Mouse (Mus musculus) cerebellum, adult 9-11 months (tissue): ENCODE measurements at regions not wholly inside any gene's neighbourhood (a gene's known extent, or its start where the extent isn't known, plus 50 kb on each side); places are given as distances from the start of the nearest gene placed in this dataset.

Source experiments
- DNase-seq: peaks from one replicate; pipeline ENCODE4 v3.0.0; 2022

- DNase-seq, result peak; percentile 56
These were observed 237.7 kb upstream of the Map3k1 start for GRCm38 (mm10) chr13:112046247-112047211.

GRCm38 (mm10) chr13:112047408-112047807 is 238.6 kb upstream of the Map3k1 start:
- no peak for DNase-seq

GRCm38 (mm10) chr13:112047874-112048273 is 239.1 kb upstream of the Map3k1 start:
- DNase-seq, result no peak

- no peak for DNase-seq
These were observed 239.5 kb upstream of the Map3k1 start for GRCm38 (mm10) chr13:112048327-112048726.

DNA sequence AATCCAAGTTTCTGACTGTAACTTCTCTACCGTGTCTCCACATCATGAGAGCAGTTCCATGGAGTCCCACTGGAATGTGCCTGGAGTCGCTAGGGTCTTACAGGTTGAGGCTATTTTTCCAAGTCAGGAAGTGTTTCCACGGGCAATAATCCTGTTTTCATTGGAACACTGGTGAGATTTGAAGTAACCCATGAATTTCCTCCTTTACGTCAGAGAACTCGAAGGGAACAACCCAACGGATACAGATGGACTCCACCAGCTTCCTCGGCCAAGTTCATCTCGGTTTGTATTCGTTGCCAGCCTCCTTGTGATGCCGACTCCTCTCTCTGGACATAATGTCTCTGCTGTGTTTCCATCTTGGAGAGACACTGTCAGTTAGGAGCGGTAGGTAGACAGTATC is 237.4 kb upstream of the Ankrd55 start:
- DNase-seq, result no peak

GRCm38 (mm10) chr13:112052011-112052410 is 236.2 kb upstream of the Ankrd55 start:
- DNase-seq, result no peak

DNA sequence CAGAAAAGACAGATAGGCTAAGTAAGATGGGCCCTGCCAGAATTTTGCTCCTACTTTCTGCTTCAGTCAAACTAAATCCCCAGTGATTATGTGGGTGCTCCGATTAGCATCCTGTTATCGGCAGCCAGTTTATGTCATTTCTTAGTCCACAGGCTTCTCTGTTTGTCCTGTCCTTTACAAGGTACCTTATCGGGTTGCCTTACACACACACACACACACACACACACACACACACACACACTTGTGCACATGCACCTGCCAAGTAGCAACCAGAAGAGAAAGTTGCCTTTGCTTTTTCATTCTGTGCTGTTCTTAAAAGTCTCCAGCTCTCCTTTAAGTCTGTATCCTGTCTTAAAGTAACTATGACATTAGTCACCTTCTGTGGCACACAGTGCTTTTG is 235.8 kb upstream of the Ankrd55 start:
- no peak for DNase-seq

GRCm38 (mm10) chr13:112054879-112055371 is 233.3 kb upstream of the Ankrd55 start:
- DNase-seq, result no peak

DNA sequence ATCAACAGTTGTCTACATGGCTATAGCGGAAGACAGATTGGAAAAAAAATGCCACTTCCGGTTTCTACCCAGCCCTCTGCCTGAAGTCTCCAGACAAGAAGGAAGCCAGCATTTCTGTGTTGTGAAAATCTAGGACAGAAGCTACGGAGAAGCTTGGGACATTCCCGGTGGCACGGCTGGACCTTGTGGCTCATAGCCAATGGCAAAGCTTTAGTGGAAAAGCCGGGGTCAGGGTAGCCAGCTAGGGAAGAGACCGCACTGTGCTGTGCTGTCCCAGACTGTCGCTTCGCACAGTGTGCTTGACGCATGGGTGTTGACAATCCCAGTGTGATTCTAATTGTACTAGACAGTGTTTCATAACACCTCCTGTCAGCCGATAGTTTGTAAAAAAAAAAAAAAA is 230.0 kb upstream of the Ankrd55 start:
- peak; percentile 47 for DNase-seq

DNA sequence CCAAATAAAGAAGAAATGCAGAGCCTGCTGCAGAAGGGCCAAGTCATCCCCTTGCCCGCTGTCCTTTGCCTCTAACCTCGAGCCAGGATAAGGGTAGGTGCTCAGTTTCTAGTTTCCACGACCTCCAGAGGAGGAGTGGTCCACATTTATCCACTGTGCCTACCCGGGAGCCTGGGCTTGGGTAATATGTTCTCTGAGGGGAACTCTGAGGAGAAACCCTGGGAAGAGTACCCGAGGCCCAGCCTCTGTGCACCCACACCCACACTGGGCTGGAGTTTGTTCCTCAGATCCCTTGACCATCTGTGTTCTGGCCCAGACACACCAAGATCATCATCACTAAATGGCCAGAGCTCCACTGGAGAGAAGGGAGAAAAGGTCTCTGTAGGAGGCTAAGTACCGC is 229.5 kb upstream of the Ankrd55 start:
- no peak for DNase-seq

DNA sequence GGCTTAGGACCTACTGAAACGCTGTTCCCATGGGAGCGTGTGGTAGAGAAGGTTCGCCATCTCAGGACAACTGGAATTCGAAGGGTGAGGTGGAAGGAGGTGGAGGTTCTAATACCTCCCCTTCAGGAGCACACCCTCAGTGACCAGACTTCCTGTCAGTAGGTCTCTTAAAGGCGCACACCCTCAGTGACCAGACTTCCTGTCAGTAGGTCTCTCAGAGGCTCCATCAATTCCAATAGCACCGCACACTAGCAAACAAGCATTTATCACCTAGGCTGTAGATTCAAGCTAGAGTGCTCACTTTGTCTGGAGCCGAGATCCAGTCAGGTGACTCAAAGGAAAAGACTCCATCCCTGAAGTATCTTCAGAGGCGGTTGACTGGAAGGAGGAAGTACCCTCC is 226.2 kb upstream of the Ankrd55 start:
- no peak for DNase-seq

GRCm38 (mm10) chr13:112063409-112064111 is 224.7 kb upstream of the Ankrd55 start:
- DNase-seq, result no peak

DNA sequence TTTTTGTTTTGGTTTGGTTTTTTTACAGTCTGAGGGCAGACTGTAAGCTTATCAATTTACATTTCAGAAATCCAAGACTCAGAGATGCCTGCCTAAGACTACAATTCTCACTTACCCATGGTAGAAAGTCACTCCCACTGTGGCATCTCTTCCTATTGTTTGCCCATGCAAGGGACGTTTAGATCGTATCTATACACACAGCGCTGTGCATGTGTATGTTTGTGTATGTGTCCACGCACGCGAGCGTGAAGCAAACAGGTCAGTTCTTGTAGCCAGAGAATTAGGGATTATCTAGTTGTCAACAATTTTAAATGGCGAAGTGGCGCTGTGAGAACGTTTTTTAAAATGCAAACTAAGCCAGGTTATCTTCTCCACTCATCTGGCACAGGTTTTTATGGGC is 223.6 kb upstream of the Ankrd55 start:
- DNase-seq, result no peak

DNA sequence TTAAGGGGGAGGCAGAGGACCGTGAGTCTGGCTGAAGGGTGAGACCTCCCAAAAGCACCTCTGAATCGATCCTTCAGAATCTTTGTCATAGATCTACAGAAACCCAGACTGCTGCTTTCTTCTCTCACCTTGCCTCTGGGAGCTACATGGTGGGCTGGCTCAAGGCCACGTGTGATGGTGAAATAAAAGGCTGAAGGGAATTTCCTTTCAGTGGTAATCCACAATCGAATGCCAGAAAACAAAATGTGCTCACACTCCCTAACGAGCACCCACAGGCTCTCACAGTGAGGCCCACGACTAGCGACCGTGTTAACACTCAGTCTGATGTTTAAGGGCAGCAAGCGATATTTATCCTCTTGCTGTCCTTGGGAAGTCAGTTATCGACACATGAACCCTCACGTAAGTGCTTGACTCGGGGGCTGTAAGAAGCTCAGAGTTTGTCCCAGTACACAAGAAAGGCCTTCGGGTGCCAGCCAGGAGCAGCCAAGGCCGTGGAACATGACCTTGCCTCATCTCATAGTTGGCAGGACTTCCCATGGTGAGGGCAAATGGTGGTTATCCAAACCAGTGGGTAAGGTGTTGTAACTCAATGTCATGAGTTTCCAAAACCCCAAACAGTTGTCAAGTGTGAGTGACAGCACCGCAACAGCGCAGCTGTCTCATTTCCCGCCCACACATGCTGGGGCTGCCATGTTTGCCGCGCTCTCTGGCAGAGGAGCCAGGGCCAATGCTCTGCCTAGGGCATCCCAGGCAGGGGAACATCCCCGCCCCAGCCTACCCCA is 221.0 kb upstream of the Ankrd55 start:
- DNase-seq, result no peak

DNA sequence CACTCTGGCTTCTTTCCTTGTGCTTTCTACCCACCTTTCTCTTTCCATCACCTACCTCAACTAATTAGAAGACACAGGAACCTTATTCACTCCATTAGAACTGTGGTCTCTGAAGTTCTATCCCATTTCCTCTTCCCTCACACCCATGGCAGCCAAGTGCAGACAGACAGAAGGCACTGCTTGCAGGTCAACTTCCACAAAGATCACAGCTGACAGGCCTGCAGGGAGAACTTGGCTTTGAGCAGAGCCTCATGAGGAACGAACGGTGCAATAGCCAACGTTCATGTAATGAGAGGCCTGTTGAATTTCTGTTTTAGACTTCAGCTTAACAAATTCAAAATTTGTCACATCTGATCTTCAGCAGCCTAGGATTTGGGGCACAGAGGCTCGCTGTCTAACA is 217.5 kb upstream of the Ankrd55 start:
- DNase-seq, result no peak

DNA sequence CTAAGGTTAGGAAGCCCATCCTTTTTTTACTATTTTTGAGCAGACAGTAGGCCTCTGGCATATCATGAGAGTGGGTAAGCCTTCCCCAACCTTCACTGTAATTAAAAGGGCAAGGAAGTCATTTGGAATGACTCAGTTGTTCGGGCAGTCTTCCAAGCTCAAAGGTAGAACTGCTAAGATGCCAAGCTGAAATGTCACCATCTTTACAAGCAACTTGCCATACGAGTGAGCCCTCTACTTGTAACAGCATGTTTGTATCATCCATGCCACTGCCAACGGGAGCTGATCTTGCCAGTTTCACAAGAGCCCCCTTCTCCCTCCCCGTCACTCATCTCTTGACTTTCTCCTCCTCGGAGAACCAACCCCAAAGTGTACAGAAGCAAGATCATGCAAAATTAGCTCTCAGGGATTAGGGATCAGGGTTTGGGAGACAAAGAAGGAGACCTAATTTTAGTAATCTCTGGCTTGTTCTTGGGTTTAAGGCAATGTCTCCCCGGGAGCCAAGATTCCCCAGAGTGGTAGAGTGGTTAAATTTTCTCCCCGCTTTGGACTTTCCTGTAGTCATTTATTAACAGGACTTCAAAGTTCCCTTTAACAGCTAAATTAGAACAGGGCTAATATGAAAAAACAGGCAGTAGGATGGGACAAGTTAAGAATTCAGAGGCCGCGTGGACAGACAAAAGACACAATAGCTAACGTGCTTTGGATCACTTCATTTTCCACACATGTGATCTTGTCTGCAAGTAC is 216.9 kb upstream of the Ankrd55 start:
- DNase-seq, result no peak

DNA sequence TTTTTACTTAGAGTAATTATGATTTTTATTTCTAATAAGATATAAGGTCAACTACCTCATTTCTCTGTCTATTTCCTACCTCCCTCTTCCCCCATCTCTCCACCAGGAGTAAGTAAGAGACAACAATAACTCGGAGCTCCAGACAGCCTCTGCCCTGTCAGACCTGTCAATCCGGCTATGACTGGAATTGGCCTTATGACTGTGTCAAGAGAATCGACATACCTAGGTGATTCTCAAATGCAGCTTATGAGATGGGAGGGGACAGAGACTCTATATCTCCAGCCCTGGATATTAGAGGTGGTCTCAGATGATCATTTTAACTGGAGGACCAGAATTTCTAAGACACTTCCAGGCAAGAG is 216.3 kb upstream of the Ankrd55 start:
- DNase-seq, result no peak

DNA sequence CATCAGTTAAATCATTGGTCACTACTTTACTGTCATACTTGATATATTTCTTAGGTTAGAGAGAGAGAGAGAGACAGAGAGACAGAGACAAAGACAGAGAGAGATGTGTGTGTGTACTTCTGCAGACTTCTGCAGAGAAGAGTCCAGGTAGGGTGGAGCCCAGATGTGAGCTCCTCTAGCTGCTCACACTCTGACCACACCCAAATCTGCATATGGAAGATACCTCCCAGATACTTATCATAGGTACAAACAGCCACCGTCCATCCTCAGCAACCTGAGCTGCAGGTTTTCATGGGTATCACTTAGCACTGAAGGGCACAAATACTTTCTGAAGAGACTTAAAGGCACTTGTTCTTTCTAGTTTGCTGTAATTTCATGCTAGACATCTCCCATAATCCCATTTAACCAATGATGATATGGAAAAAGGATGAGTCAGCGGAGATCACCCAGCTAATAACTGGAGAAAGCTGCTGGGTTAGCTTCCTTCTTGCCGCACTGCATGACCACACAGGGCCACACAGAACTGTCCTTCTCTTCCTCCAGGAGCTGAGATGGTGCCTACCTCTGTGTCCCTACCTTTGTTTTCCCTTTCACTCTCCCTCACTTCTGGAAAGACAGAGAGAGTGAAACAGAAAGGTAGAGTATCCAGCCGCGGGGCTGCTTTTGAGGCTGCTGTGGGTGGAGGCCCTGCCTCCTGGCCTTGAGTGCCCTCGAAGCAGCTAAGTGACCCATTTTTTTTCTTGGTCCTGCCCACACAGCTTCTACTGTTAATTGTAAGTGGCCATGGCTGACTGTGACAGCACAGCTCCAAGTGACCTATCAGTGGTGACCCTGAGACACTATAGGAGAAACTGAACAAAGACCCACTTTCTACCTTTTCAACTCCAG is 214.5 kb upstream of the Ankrd55 start:
- no peak for DNase-seq

- no peak for DNase-seq
These were observed 212.3 kb upstream of the Ankrd55 start for GRCm38 (mm10) chr13:112075847-112076479.

GRCm38 (mm10) chr13:112078088-112078487 is 210.2 kb upstream of the Ankrd55 start:
- DNase-seq, result no peak

GRCm38 (mm10) chr13:112081935-112082334 is 206.3 kb upstream of the Ankrd55 start:
- no peak for DNase-seq
